Mouse (Mus musculus) embryonic fibroblast, embryonic 13.5 days (primary cell): Measurements from ENCODE around the gene Sfn.

Source experiments
- CTCF ChIP-seq: IDR thresholded peaks from 2 replicates; pipeline ENCODE4 v1.5.1; 2011; ENCODE audit warnings: mild to moderate bottlenecking, control low read depth, low read length, moderate library complexity, borderline replicate concordance; ENCODE audit not compliant: insufficient read depth
- POLR2A ChIP-seq: IDR thresholded peaks from 2 replicates; pipeline ENCODE4 v1.6.1; 2011; ENCODE audit warnings: low read depth, mild to moderate bottlenecking, control low read depth, low read length, moderate library complexity

- TF ChIP-seq CTCF (no peak), POLR2A (no peak)
These were observed 49.5 kb upstream of the Sfn start for GRCm38 (mm10) chr4:133651445-133651844.
